Mouse (Mus musculus): ENCODE measurements around the gene Adgrg2.

Gene Adgrg2

GRCm38 (mm10) chrX:160502048-160503041, 111.9 kb downstream of the Adgrg2 start, which contains the start of gene Phka2:
Gene Phka2, plus strand, starts transcription at chrX:160502166.
- DNase-seq (ENCODE audit: low spot score in 2 of 2), result peak; percentile 65 to 68

GRCm38 (mm10) chrX:160509046-160509445, 118.6 kb downstream of the Adgrg2 start:
- no peak for DNase-seq (ENCODE audit: low spot score in 2 of 2)

- no peak for DNase-seq (ENCODE audit: low spot score in 2 of 2)
Measured at GRCm38 (mm10) chrX:160510197-160510596, 119.7 kb downstream of the Adgrg2 start.

- DNase-seq (ENCODE audit: low spot score in 2 of 2), result no peak
Measured at GRCm38 (mm10) chrX:160516027-160516426, 125.5 kb downstream of the Adgrg2 start.

GRCm38 (mm10) chrX:160542772-160543171, 152.3 kb downstream of the Adgrg2 start:
- no peak for DNase-seq (ENCODE audit: low spot score in 2 of 2)
